Mouse (Mus musculus): ENCODE data around the gene Nrip1.

The Nrip1 gene

DNA sequence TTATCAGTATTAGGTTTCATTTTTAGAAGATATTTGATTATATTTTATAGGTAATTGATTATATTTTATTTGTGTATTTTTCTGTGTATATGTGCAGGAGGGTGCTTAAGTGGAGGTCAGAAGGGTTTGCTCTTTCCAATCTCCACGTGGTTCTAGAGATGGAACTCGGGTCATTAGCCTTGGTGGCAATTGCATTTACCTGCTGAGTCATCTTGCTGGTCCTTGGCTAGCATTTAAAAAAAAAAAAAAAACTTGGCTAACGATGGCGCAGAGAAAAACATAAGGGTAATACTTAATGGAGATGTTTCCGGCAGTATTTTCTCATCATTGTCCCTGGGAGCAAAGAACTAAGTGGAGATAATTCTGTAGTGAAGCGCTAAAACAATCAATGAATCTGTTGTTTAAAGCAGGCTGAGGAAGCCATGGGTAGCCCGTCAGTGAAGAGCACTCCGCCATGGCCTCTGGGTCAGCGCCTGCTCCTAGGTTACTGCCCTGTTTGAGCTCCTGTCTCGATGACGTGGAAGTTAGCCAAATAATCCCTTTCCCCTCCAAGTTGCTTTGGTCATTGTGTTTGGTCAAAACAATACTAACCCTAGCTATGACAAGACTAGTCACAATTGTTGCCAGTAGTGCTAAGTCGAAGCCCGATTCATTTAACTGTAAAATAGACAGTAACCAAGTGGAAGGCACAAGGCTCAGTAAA, 25.8 kb downstream of the Nrip1 start:
- no peak for DNase-seq (ENCODE audit: low spot score in 2 of 2)

DNA sequence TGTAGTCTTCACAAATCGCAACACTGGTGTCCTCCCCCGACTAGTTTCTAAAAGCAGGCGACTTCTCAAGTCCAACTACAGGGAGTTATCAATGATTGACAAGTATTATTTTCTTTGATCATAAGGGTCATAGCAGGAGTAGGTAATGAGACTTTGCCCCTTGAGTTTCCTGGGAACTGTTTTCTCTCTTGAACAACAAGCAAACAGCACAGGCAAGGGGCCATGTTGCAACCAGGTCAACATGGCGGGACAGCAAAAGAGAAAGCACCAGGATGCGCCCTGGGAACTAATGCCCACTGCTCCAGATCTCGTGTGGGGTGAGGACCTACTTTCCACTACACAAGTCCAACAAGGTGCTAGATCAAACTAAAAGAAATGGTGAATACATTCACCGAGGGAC, 27.3 kb downstream of the Nrip1 start:
- DNase-seq (ENCODE audit: low spot score in 2 of 2) = no peak

- no peak for DNase-seq (ENCODE audit: low spot score in 2 of 2)
Measured at GRCm38 (mm10) chr16:76344761-76345368, 28.8 kb downstream of the Nrip1 start.

GRCm38 (mm10) chr16:76344030-76344429, 29.6 kb downstream of the Nrip1 start:
- DNase-seq (ENCODE audit: low spot score in 2 of 2) = no peak

GRCm38 (mm10) chr16:76341636-76342035, 32.0 kb downstream of the Nrip1 start:
- no peak for DNase-seq (ENCODE audit: low spot score in 2 of 2)

DNA sequence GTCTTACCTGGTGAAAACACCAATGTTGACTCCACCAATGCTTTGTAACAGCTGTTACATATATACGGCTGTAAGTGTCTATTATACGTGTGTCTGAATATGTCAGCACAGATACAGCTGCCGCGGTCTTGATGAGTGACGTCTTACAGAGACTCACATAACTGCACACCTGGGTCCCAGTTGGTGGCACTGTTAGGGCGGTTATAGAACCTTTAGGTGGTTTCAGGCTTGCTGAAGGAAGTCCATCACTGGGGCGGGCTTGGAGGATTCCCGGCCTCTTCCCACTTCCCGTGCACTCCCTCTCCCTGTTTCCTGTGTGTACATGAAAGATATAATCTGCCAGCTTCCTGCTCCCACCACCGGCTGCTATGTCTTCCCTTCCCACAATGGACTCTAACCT, 34.4 kb downstream of the Nrip1 start:
- DNase-seq (ENCODE audit: low spot score in 2 of 2) = no peak

- no peak for DNase-seq (ENCODE audit: low spot score in 2 of 2)
Measured at GRCm38 (mm10) chr16:76337351-76337750, 36.3 kb downstream of the Nrip1 start.

DNA sequence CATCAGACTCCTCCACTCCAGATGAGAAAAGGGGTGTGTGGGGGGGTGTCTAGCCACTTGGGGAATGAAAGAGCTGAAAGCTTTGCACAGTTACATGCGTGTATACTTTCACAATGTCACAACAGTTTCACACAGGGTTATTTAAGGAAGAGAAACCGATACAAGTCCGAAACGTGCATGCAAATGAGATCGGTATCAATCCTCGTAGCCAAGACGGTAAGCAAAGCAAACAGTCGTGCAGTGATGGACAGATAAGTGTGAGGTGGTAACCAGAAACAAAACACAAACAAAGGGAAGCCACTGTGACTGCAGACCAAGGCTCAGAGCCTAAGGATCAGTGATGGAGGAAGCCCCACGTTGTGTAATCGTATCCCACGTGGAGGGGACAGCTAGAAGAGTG, 36.7 kb downstream of the Nrip1 start:
- no peak for DNase-seq (ENCODE audit: low spot score in 2 of 2)

GRCm38 (mm10) chr16:76335913-76336312, 37.7 kb downstream of the Nrip1 start:
- DNase-seq (ENCODE audit: low spot score in 2 of 2) = no peak

DNA sequence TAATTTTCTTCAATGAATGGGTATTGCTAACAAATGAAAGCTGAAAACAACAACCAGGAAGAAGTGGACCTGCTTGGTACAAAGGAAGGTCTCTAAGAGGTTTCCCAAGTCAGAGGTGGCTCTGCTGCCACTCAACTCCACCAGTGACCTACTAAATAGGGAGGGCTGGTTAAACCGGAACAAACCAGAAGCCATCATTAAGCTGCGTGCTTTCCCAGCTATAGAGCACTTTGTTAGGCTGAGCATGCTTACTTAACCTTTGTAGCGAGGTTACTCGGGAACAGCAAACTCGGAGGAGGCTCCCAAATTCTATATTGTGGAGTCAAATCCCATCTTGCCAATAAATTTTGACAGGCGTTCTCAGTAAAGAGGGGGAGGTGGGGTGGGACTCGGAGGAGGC, 41.5 kb downstream of the Nrip1 start:
- DNase-seq (ENCODE audit: low spot score in 2 of 2) = no peak

DNA sequence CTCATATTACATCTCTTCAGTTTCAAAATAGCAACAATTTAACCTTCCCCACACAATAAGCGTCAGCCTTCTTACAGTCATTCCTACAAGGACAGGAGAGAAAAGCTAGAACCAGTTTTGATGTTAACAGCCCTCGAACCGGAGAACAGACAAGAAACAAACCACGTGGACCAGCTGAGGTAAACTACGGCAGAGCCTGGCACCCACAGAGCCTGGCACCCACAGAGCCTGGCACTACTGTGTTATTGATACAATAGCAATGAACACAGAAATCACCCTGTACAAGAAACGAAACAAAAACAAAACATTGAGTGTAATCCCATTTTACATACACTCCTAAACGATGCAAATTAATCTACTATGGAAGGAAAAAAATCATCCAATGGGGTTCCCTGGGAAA, 42.4 kb downstream of the Nrip1 start:
- no peak for DNase-seq (ENCODE audit: low spot score in 2 of 2)

GRCm38 (mm10) chr16:76325315-76325710, 48.3 kb downstream of the Nrip1 start:
- DNase-seq (ENCODE audit: low spot score in 2 of 2) = no peak

DNA sequence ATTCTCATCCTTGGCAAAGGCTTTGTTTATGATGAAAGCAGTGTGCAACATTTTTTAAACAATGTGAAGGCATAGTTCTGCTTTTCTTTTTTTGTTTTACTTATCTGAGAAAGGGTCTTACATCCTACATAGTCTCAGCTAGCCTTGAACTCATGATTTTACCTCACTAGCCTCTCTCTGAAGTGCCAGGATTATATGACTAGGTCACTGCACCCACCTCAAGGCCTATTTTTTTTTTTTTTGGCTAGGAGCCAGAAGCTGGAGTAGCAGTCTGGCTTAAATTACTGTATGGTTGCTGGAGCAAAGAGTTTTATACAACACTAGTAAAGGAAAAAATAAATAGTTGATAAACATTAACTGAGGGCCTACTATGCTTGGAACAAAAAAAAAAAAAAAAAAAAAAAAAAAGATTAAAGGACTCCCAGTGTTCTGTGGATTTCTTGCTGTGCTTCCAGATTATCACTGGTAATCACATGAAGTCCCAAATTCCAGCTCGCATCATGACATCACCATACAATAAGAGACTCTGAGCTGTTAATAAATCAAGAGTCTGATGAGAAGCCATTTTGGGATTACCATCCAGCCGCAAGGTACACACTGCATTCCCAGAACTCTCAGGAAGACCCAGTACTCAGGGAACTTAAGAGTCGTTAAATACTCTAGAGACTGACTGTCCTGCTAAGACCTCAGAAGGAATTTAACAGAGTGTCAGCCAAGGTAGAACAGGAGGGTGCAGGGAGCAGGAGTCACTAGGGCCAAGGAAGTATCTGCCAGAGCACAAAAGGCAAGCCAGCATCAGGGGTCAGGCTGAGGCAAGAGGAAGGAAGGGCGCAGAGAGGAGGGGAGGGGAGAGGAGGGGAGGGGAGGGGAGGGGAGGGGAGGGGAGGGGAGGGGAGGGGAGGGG, 49.0 kb downstream of the Nrip1 start:
- DNase-seq (ENCODE audit: low spot score in 2 of 2) = no peak

- DNase-seq (ENCODE audit: low spot score in 2 of 2) = no peak
Measured at GRCm38 (mm10) chr16:76323594-76324307, 49.9 kb downstream of the Nrip1 start.

DNA sequence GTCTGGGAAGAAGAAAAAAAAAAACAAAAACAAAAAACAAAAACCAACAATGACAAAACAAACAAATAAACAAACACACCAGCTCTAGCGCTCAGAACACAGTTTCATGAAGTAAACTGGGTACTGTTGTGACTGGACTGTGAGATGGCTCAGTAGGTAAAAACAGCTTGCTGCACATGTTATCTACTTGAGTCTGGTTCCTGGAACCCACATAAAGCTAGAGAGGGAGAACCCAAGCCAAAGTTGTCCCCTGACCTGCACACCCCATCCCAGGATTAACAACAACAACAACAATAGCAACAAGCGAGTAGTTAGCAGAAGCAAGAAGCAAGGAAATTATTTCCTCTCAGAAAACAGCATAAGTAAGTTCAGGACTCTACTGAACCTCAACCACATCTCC, 50.5 kb downstream of the Nrip1 start:
- no peak for DNase-seq (ENCODE audit: low spot score in 2 of 2)

DNA sequence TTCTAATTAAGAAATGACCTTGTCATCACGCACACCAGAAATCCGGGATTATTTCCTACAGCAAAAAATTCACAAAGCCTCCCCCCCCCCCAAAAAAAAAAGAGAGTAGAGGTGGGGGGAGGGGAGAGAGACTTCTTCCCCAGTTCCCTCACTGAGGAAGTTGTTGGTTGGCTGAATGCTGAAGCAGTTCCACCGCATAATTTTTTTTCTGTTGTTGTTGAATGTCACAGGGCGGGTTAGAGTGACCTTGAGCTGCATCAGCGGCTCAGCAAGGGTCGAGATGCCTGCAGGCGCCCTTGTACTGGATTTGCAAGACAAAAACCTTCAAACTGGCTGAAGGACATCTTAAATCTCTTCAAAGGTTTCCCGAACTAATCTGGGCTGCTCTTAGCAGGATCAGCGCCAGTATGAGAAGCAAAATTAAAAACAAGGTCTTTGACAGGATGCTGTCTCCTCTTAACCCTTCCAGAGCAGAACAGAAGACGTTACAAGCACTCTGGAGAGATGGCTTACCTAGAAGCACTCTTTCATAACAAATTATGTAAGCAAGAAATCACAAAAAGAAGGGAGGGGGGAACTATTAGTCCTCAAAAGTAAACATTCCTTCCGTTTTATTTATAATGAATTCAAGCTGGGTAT, 52.0 kb downstream of the Nrip1 start:
- peak in 1 of 2 experiments; percentile 22 for DNase-seq (ENCODE audit: low spot score in 2 of 2)

- no peak for DNase-seq (ENCODE audit: low spot score in 2 of 2)
Measured at GRCm38 (mm10) chr16:76320118-76320473, 53.5 kb downstream of the Nrip1 start.

GRCm38 (mm10) chr16:76319364-76320117, 54.1 kb downstream of the Nrip1 start:
- DNase-seq (ENCODE audit: low spot score in 2 of 2) = no peak

- DNase-seq (ENCODE audit: low spot score in 2 of 2) = no peak
Measured at GRCm38 (mm10) chr16:76318331-76318922, 55.2 kb downstream of the Nrip1 start.

Measured in frontal cortex, postnatal 25 days (tissue).